8 mouse cellular contexts compared by ENCODE assay signal in the genomic region with DNA sequence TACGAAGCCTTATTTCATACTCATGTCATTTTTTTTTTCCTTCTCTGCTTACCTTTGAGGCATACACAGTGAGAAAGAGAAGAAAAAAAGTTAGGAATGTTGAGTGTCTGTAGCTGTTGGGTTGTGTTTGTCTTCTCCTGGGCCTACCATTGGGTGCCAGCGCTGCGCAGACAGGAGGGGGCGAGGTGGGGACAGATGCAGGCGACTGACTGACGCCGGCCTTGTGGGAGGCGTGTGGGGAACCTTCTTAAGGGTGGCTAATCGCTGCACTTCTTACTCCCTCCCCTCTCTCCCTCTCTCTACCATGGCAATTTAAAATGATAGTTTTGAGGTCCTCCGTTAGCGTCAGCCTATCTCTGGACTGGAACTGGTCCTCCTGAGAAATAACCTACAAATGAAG. TPM values are rescaled to one million over a fixed set of nuclear protein-coding genes. Genes with fewer than 3 reads are reported as not detected.
DNase-seq lines count a peak whose midpoint lies in the region; ATAC-seq and TF ChIP-seq lines count a peak whose summit lies in the region.

No protein-coding gene starts in this region.

- peak; percentile 44; the same call in 1 of the 2 replicates for ATAC-seq in forebrain, embryonic 15.5 days (replicated peaks)
- ATAC-seq in intestine, postnatal 0 days = 0 out of 2 replicates have a peak, but pooled peaks have one; percentile 19
- no peak for ATAC-seq in erythroblast, adult 5-6 weeks (replicated peaks; ENCODE audit: low FRiP score, poor library complexity, severe bottlenecking)

- H3K27ac ChIP-seq in forebrain, embryonic 15.5 days (replicated peaks) = no peak overlapping the region
- H3K27ac ChIP-seq in intestine, postnatal 0 days (ENCODE audit: low read depth, low read length) = peak overlapping the region; percentile 52; the same call in 1 of the 2 replicates

- 0 out of 2 replicates have a peak, but pooled peaks cover 5% of the 10 kb centered on the region for H3K27me3 ChIP-seq in forebrain, embryonic 15.5 days
- peaks cover 13% of the 10 kb centered on the region; the same call in 1 of the 2 replicates for H3K27me3 ChIP-seq in intestine, postnatal 0 days (replicated peaks; ENCODE audit: control insufficient read depth, insufficient read depth, low read length)

- peak overlapping the region; percentile 63 for H3K4me3 ChIP-seq in forebrain, embryonic 15.5 days
- peak overlapping the region; percentile 62 for H3K4me3 ChIP-seq in intestine, postnatal 0 days (ENCODE audit: low read depth, low read length)

- peak; percentile 23; the same call in 1 of the 2 replicates for TF ChIP-seq CTCF in intestine, postnatal 0 days (IDR thresholded peaks at IDR 0.05; ENCODE audit: low read depth)

- peaks cover 17% of the 10 kb centered on the region for H3K4me1 ChIP-seq in forebrain, embryonic 15.5 days
- no peaks in the 10 kb centered on the region for H3K4me1 ChIP-seq in intestine, postnatal 0 days (replicated peaks; ENCODE audit: control insufficient read depth, insufficient read depth, low read length)

- DNase-seq in NIH3T3 (ENCODE audit: low read depth) = peak; percentile 45
- DNase-seq in cerebellum, adult 11-12 months = peak; percentile 48
- peak; percentile 12 for DNase-seq in liver
- peak; percentile 29 for DNase-seq in neural tube, embryonic 10.5 days (ENCODE audit: extremely low spot score, low spot score)
- no peak for DNase-seq in spleen, adult 12 weeks (ENCODE audit: low spot score)

- WGBS in forebrain, embryonic 15.5 days = 4% methylated on average over 11 of the region's 11 CpGs
- 6% methylated on average over 11 of the region's 11 CpGs for WGBS in intestine, postnatal 0 days

- no peaks in the 10 kb centered on the region for H3K9me3 ChIP-seq in forebrain, embryonic 15.5 days
- no peaks in the 10 kb centered on the region for H3K9me3 ChIP-seq in intestine, postnatal 0 days (ENCODE audit: control insufficient read depth)

- peaks cover 3% of the 10 kb centered on the region for H3K36me3 ChIP-seq in forebrain, embryonic 15.5 days
- H3K36me3 ChIP-seq in intestine, postnatal 0 days (ENCODE audit: control insufficient read depth, insufficient read depth) = no peaks in the 10 kb centered on the region

- peak overlapping the region; percentile 100 for H3K4me2 ChIP-seq in forebrain, embryonic 15.5 days (replicated peaks)
- H3K4me2 ChIP-seq in intestine, postnatal 0 days (replicated peaks; ENCODE audit: low read depth) = peak overlapping the region; percentile 92

- H3K9ac ChIP-seq in forebrain, embryonic 15.5 days (replicated peaks) = peak overlapping the region; percentile 65
- H3K9ac ChIP-seq in intestine, postnatal 0 days (ENCODE audit: low read depth, low read length) = peak overlapping the region; percentile 42

RNA-seq across cellular contexts. Expression of a gene that starts 0.7 kb away (rescaled TPM):
- 0.17 and 0.25 TPM in 2 replicates for polyA plus RNA-seq in forebrain, embryonic 15.5 days (2015; fragmentation: Nextera tagmentation; extraction: Ambion mirVana)
- 0.70 and 0.93 TPM in 2 replicates for polyA plus RNA-seq in intestine, postnatal 0 days (2015; fragmentation: Nextera tagmentation; extraction: Ambion mirVana)
- not detected in 2 replicates for total RNA-seq in erythroblast, adult 5-6 weeks (2015; ENCODE audit: low replicate concordance)
- total RNA-seq in erythroblast, adult 5-6 weeks (2017; ENCODE audit: low replicate concordance) = not detected in 2 replicates

RNA-seq across cellular contexts. Expression of a gene that starts 20.7 kb away (rescaled TPM):
- 51.1 and 51.6 TPM in 2 replicates for polyA plus RNA-seq in forebrain, embryonic 15.5 days (2015; fragmentation: Nextera tagmentation; extraction: Ambion mirVana)
- polyA plus RNA-seq in intestine, postnatal 0 days (2015; fragmentation: Nextera tagmentation; extraction: Ambion mirVana) = 95.1 and 99.6 TPM in 2 replicates
- total RNA-seq in erythroblast, adult 5-6 weeks (2015; ENCODE audit: low replicate concordance) = 2.1 and 8.8 TPM in 2 replicates
- total RNA-seq in erythroblast, adult 5-6 weeks (2017; ENCODE audit: low replicate concordance) = 2.4 and 12.2 TPM in 2 replicates

RNA-seq across cellular contexts. Expression of a gene that starts 20.9 kb away (rescaled TPM):
- 91.2 and 93.1 TPM in 2 replicates for polyA plus RNA-seq in forebrain, embryonic 15.5 days (2015; fragmentation: Nextera tagmentation; extraction: Ambion mirVana)
- polyA plus RNA-seq in intestine, postnatal 0 days (2015; fragmentation: Nextera tagmentation; extraction: Ambion mirVana) = 31.0 and 31.7 TPM in 2 replicates
- 60.6 and 68.0 TPM in 2 replicates for total RNA-seq in erythroblast, adult 5-6 weeks (2015; ENCODE audit: low replicate concordance)
- 14.1 and 65.2 TPM in 2 replicates for total RNA-seq in erythroblast, adult 5-6 weeks (2017; ENCODE audit: low replicate concordance)

RNA-seq across cellular contexts. Expression of a gene that starts 41.9 kb away (rescaled TPM):
- 0.51 and 0.56 TPM in 2 replicates for polyA plus RNA-seq in forebrain, embryonic 15.5 days (2015; fragmentation: Nextera tagmentation; extraction: Ambion mirVana)
- not detected in 2 replicates for polyA plus RNA-seq in intestine, postnatal 0 days (2015; fragmentation: Nextera tagmentation; extraction: Ambion mirVana)
- not detected in 2 replicates for total RNA-seq in erythroblast, adult 5-6 weeks (2015; ENCODE audit: low replicate concordance)
- 6.4 TPM in 1 of 2 replicates, not detected in the other for total RNA-seq in erythroblast, adult 5-6 weeks (2017; ENCODE audit: low replicate concordance)

RNA-seq across cellular contexts. Expression of a gene that starts 51.5 kb away (rescaled TPM):
- polyA plus RNA-seq in forebrain, embryonic 15.5 days (2015; fragmentation: Nextera tagmentation; extraction: Ambion mirVana) = 39.0 and 45.7 TPM in 2 replicates
- 28.8 and 30.8 TPM in 2 replicates for polyA plus RNA-seq in intestine, postnatal 0 days (2015; fragmentation: Nextera tagmentation; extraction: Ambion mirVana)
- 6.1 and 8.4 TPM in 2 replicates for total RNA-seq in erythroblast, adult 5-6 weeks (2015; ENCODE audit: low replicate concordance)
- total RNA-seq in erythroblast, adult 5-6 weeks (2017; ENCODE audit: low replicate concordance) = 7.1 and 19.2 TPM in 2 replicates
